Mouse (Mus musculus) erythroid progenitor cell, adult 5-6 weeks (primary cell): Measurements from ENCODE around the gene Taf1b. TPM values are rescaled to one million over a fixed set of nuclear protein-coding genes. Genes with fewer than 3 reads are reported as not detected.
"Not testable (repeated sequence)": the region's sequence is repeated elsewhere in the genome, so short reads cannot be mapped to it uniquely, and the experiment has no call there.

Experiments
- ATAC-seq: replicated peaks from 2 replicates; pipeline ENCODE4 v1.8.0; 2016; ENCODE audit warnings: moderate number of reproducible peaks, mild to moderate bottlenecking, moderate TSS enrichment, inconsistent platforms; ENCODE audit not compliant: poor library complexity, low FRiP score, severe bottlenecking
- total RNA-seq, 2 experiments: library from RNA; stranded (forward) in 1 of 2; stranded (reverse) in 1 of 2; fragments of 150-400 nt in 1 of 2; fragments of 186-747, 209-891 nt in 1 of 2; gene quantifications; 2 replicates each; pipeline versions ENCODE4 v1.2.3 to v1.2.4; 2015 to 2017; ENCODE audit warnings: low replicate concordance in 2 of 2

Taf1b gene
- total RNA-seq (2015; ENCODE audit: low replicate concordance), result 4.0 and 15.9 TPM in 2 replicates
- 12.7 and 13.8 TPM in 2 replicates for total RNA-seq (2017; ENCODE audit: low replicate concordance)

DNA sequence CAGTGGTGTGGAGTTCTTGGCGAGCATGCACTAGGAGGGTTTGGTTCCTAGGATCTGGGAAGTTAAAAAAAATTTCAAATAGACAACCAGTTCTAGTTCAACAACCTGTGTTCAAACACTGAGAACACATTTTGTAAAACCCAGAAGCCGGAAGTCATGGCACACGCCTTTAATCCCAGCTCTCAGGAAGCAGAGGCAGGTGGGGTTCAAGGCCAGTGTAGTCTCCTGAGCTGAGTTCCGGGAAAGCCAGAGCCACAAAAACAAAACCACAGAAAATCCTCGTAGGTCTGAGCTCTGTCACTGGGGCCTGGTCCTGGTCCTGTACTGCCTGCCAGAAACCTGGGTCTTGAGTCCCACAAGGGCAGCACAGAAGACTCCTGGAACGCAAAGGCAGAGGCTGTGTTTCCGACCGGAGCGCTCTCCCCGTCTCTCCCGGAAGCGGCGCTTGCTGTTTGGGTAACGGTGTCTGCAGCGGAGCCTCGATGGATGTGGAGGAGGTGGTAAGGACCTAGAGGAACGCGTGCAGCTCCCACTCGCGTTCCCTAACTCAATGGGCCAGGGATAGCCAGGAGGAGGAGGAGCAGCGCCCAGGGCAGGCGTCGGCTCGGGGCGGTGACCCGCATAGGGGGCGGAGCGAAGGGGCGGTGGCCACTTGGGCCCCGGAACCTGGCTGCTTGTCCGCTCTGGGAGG is at the start of gene Taf1b:
Gene Taf1b (plus strand): TSS at position 210 of the 691 bp plus-strand sequence.
- ATAC-seq, result peak; percentile 100

- ATAC-seq, result no peak
Observed at GRCm38 (mm10) chr12:24460406-24460805, 37.8 kb upstream of the Taf1b start.

GRCm38 (mm10) chr12:24462121-24462520 is 36.0 kb upstream of the Taf1b start:
- ATAC-seq, result not testable (repeated sequence)

GRCm38 (mm10) chr12:24463490-24463889 is 34.7 kb upstream of the Taf1b start:
- not testable (repeated sequence) for ATAC-seq

GRCm38 (mm10) chr12:24468966-24469365 is 29.2 kb upstream of the Taf1b start:
- no peak for ATAC-seq

DNA sequence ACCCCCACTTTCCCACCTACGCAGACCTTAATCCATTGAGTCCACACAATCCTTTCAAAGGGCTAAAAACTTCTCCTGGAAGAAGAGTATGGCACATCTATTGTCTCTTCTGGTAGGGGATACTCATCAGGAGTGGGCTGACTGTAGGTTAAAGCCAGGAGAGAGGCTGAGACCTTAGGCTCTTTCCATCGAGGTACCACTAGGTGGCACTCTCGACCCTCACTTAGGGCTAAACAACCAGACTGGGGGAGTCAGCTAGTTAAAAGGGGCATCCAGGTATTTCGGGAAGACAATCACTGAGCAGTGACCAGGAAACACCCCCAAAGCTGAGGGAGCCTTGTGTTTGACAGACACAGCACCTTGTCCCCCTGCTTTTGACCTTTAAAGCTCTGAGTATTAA is 27.2 kb upstream of the Taf1b start:
- peak; percentile 61; the same call in 1 of the 2 replicates for ATAC-seq

- ATAC-seq, result no peak
Observed at GRCm38 (mm10) chr12:24473221-24473620, 24.9 kb upstream of the Taf1b start.

GRCm38 (mm10) chr12:24484930-24485329 is 13.2 kb upstream of the Taf1b start:
- ATAC-seq, result no peak

GRCm38 (mm10) chr12:24486882-24487281 is 11.3 kb upstream of the Taf1b start:
- ATAC-seq, result no peak

DNA sequence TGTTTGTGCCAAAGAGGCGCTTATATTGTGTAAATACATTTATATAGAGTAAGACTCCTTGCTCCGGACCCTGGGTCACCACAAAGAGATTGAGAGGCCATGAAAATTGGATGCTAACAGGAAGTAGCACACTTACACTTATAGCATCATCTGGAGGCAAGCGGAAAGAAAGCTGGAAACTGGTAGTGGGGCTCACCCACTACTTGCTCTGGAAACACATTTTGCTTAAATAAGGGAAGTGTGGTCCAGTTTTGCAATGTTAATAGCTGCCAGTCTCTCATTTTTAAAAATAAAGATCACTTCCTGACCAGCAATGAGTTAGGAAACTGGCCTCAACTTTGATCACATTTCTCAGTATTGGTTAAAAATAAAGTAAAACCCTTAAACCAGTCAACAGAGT is 5.7 kb upstream of the Taf1b start:
- not testable (repeated sequence) for ATAC-seq

- no peak for ATAC-seq
Observed at GRCm38 (mm10) chr12:24493011-24493410, 5.1 kb upstream of the Taf1b start.

GRCm38 (mm10) chr12:24493412-24493811 is 4.7 kb upstream of the Taf1b start:
- peak; percentile 57; the same call in 1 of the 2 replicates for ATAC-seq

GRCm38 (mm10) chr12:24494791-24495190 is 3.4 kb upstream of the Taf1b start:
- not testable (repeated sequence) for ATAC-seq

GRCm38 (mm10) chr12:24498841-24499485 is 804 bp downstream of the Taf1b start:
- ATAC-seq, result peak; percentile 26; the same call in 1 of the 2 replicates

- no peak for ATAC-seq
Observed at GRCm38 (mm10) chr12:24517118-24517517, 19.0 kb downstream of the Taf1b start.

GRCm38 (mm10) chr12:24521076-24521475 is 22.9 kb downstream of the Taf1b start:
- no peak for ATAC-seq

DNA sequence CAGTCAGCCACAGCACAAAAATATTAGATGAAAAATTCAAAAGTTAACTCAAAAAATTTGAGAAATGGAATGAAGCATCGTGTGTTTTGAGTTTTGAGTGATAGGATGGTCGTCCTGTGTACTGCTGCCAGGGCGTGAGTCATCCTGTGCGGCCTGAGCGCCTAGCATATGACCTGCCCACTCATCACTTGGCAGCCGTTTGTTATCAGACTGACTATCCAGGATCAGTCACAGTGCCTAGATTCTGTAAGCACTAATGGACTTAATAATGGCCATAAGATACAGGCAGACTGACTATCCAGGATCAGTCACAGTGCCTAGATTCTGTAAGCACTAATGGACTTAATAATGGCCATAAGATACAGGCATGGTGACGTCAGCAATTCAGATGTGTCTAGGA is 26.9 kb downstream of the Taf1b start:
- not testable (repeated sequence) for ATAC-seq

- ATAC-seq, result no peak
Observed at GRCm38 (mm10) chr12:24536390-24536789, 38.2 kb downstream of the Taf1b start.

GRCm38 (mm10) chr12:24537201-24537600 is 39.0 kb downstream of the Taf1b start:
- no peak for ATAC-seq

DNA sequence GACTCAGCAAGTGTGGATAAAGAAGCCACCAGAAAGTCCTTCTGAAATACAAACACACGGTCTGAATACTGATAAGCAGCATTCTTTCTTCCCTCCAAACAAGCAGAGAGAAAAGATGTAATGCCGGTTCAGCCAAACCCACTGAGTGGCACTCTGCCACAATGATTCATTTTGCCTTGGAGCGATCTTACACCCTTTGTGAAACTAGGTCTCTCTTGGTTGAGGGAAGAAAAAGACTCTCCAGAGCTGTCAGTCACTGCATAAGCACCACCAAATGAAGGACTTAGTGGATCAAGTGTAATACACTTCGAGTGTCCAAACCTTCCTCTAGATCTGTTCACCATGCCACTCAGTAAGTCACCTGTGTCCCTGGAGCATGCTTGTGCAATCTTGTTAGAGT is 39.8 kb downstream of the Taf1b start:
- no peak for ATAC-seq
